Mouse (Mus musculus) embryonic facial prominence, embryonic 10.5 days (tissue): Measurements from ENCODE around the gene Spink2. TPM values are rescaled to one million over a fixed set of nuclear protein-coding genes. Genes with fewer than 3 reads are reported as not detected.
"Not testable (repeated sequence)": the region's sequence is repeated elsewhere in the genome, so short reads cannot be mapped to it uniquely, and the experiment has no call there.

Experiments used
- DNase-seq: peaks from one replicate; pipeline ENCODE4 v3.0.0-alpha.2; 2017; ENCODE audit warnings: low spot score
- H3K27ac ChIP-seq: fragments of 300-500 bp; sonication (generic); replicated peaks from 2 replicates; pipeline ENCODE4 v1.5.1; 2016; ENCODE audit warnings: mild to moderate bottlenecking
- H3K27me3 ChIP-seq: fragments of 300-500 bp; sonication (generic); replicated peaks from 2 replicates; pipeline ENCODE4 v1.6.1; 2016; ENCODE audit warnings: low read depth, mild to moderate bottlenecking; ENCODE audit not compliant: poor library complexity, severe bottlenecking
- H3K36me3 ChIP-seq: fragments of 300-500 bp; sonication (generic); replicated peaks from 2 replicates; pipeline ENCODE4 v1.6.1; 2016; ENCODE audit warnings: mild to moderate bottlenecking, moderate library complexity
- H3K4me1 ChIP-seq: fragments of 300-500 bp; sonication (generic); 2 replicates; pipeline ENCODE4 v1.6.1; 2016
- H3K4me3 ChIP-seq: fragments of 300-500 bp; sonication (generic); 2 replicates; pipeline ENCODE4 v1.5.1; 2016; ENCODE audit warnings: mild to moderate bottlenecking, moderate library complexity
- H3K9me3 ChIP-seq: fragments of 300-500 bp; sonication (generic); 2 replicates; pipeline ENCODE4 v1.6.1; 2016; ENCODE audit warnings: mild to moderate bottlenecking
- WGBS: fragments of 180-500 bp; shearing (Covaris S2); methylation state at CpG from one replicate; pipeline ENCODE4 v1.1.7; 2016; 5-methylcytosine and 5-hydroxymethylcytosine counted together
- polyA plus RNA-seq: library from polyadenylated mRNA; unstranded; fragments of >200 nt; fragmentation: Nextera tagmentation; extraction: Ambion mirVana; gene quantifications from 2 replicates; pipeline ENCODE4 v1.2.1, GENCODE M21; 2016

The Spink2 gene
- polyA plus RNA-seq, 1 experiment from 2014 or later = 1.5 TPM

GRCm38 (mm10) chr5:77237104-77237503 is 25.8 kb upstream of the Spink2 start:
- WGBS = 76% methylated on average over 2 of the region's 2 CpGs
- DNase-seq = no peak
- Histone ChIP-seq H3K4me3 (no peak overlapping the region), H3K27me3 (no peaks in the 10 kb centered on the region), H3K9me3 (no peaks in the 10 kb centered on the region), H3K36me3 (no peaks in the 10 kb centered on the region), H3K4me1 (peaks cover under 1% of the 10 kb centered on the region; the same call in 1 of the 2 replicates), H3K27ac (no peak overlapping the region)

GRCm38 (mm10) chr5:77234921-77235320 is 23.6 kb upstream of the Spink2 start:
- WGBS = 55% methylated on average over 3 of the region's 3 CpGs
- Histone ChIP-seq H3K36me3 (no peaks in the 10 kb centered on the region), H3K9me3 (no peaks in the 10 kb centered on the region), H3K4me1 (no peaks in the 10 kb centered on the region), H3K27ac (no peak overlapping the region), H3K4me3 (no peak overlapping the region), H3K27me3 (no peaks in the 10 kb centered on the region)
- DNase-seq = no peak

GRCm38 (mm10) chr5:77231863-77232262 is 20.6 kb upstream of the Spink2 start:
- 93% methylated on average over 4 of the region's 4 CpGs for WGBS
- H3K36me3 ChIP-seq, DNase-seq: not testable (repeated sequence)

DNA sequence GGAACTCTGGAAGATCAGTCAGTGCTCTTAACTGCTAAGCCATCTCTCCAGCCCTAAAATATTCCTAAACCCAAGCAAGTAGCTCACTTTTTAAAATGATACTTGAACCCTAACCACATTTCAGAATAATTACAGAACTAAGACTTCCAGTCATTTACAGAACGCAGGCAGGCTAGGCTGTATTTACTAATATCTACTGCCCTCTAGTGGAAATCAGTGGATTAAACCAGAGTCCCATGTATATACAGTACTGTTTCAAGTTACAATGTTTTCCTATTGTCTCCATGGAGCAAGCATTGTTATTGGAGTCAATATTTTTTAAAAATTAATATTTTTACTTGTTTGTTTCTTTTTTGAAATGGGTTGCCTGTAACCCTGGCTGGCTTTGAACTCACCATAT is 17.7 kb upstream of the Spink2 start:
- no peak for DNase-seq
- WGBS = 31% methylated on average over 1 of the region's 1 CpGs
- no peak overlapping the region for H3K27ac ChIP-seq
- H3K27me3 ChIP-seq = no peaks in the 10 kb centered on the region
- H3K4me3 ChIP-seq = no peak overlapping the region
- no peaks in the 10 kb centered on the region for H3K36me3 ChIP-seq
- H3K9me3 ChIP-seq = no peaks in the 10 kb centered on the region
- H3K4me1 ChIP-seq = no peaks in the 10 kb centered on the region

More at GRCm38 (mm10) chr5:77231863-77232262, 20.6 kb upstream of the Spink2 start:
- not testable (repeated sequence) for H3K4me3 ChIP-seq, H3K27ac ChIP-seq, H3K9me3 ChIP-seq, H3K4me1 ChIP-seq, H3K27me3 ChIP-seq

GRCm38 (mm10) chr5:77223043-77223975 is 12.0 kb upstream of the Spink2 start:
- no peaks in the 10 kb centered on the region for H3K27me3 ChIP-seq
- DNase-seq = no peak
- no peaks in the 10 kb centered on the region for H3K36me3 ChIP-seq
- H3K27ac ChIP-seq = no peak overlapping the region
- H3K9me3 ChIP-seq = no peaks in the 10 kb centered on the region
- H3K4me1 ChIP-seq = no peaks in the 10 kb centered on the region
- WGBS = 73% methylated on average over 11 of the region's 11 CpGs
- no peak overlapping the region for H3K4me3 ChIP-seq

GRCm38 (mm10) chr5:77217724-77218123 is 6.5 kb upstream of the Spink2 start:
- Histone ChIP-seq H3K4me3 (no peak overlapping the region; the same call in 1 of the 2 replicates), H3K27ac (no peak overlapping the region), H3K27me3 (no peaks in the 10 kb centered on the region), H3K9me3 (no peaks in the 10 kb centered on the region), H3K4me1 (peaks cover 4% of the 10 kb centered on the region; the same call in 1 of the 2 replicates), H3K36me3 (no peaks in the 10 kb centered on the region)
- 19% methylated on average over 2 of the region's 2 CpGs for WGBS
- DNase-seq = no peak

DNA sequence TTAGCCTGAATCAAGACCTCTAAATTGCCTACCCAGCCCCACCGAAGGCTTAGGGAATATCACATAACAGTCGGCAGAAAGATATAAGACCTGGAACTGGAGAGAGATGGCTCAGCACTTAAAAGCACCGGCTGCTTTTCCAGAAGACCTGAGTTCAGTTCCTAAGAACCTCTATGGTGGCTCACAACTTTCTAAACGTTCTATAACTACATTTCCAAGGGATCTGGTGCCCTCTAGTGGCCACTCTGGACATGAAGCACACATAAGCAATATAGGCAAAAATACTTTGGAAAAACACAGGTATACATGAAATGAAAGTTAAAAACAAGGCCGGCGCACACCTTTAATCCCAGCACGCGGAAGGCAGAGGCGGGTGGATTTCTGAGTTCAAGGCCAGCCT is 5.9 kb upstream of the Spink2 start:
- WGBS = 17% methylated on average over 9 of the region's 9 CpGs
- Histone ChIP-seq H3K27me3 (no peaks in the 10 kb centered on the region), H3K4me1 (peaks cover 4% of the 10 kb centered on the region; the same call in 1 of the 2 replicates), H3K4me3 (peak overlapping the region; percentile 29; the same call in 1 of the 2 replicates), H3K9me3 (no peaks in the 10 kb centered on the region), H3K36me3 (no peaks in the 10 kb centered on the region), H3K27ac (no peak overlapping the region)
- DNase-seq = peak; percentile 79

DNA sequence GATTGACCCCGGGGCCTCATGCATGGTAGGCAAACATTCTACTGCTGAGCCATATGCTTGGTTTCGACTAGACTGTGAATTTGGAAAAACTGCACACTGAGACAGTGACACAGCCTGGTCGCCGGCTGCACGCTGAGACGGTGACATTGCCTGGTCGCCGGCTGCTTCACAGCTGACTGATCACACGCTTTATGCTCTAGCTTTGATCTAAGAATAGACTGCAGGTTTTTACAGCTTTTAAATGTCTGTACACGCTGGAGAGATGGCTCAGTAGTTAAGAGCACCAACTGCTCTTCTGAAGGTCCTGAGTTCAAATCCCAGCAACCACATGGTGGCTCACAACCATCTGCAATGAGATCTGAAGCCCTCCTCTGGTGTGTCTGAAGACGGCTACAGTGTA is 5.1 kb downstream of the Spink2 start:
- no peak for DNase-seq
- no peaks in the 10 kb centered on the region for H3K36me3 ChIP-seq
- 0 out of 2 replicates have a peak, but pooled peaks cover 6% of the 10 kb centered on the region for H3K27me3 ChIP-seq
- peaks cover 4% of the 10 kb centered on the region for H3K4me1 ChIP-seq
- H3K4me3 ChIP-seq = no peak overlapping the region
- no peak overlapping the region for H3K27ac ChIP-seq
- 80% methylated on average over 11 of the region's 11 CpGs for WGBS
- no peaks in the 10 kb centered on the region for H3K9me3 ChIP-seq

DNA sequence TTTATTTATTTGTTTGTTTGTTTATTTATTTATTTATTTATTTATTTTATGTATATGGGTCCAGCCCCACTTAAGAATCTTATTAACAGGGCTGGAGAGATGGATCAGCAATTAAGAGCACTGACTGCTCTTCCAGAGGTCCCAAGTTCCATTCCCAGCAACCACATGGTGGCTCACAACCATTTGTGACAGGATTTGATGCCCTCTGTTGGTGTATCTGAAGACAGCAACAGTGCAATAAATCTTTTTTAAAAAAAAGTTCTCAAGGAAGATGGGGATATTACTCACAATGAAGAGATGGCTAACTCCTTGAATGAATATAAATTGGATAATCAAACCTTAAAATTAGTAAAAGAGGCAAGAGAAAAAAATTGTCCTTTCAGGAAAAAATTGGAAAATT is 9.0 kb downstream of the Spink2 start:
- Histone ChIP-seq H3K4me1 (peaks cover 4% of the 10 kb centered on the region), H3K4me3 (no peak overlapping the region), H3K27ac (no peak overlapping the region), H3K27me3 (no peaks in the 10 kb centered on the region), H3K9me3 (no peaks in the 10 kb centered on the region), H3K36me3 (no peaks in the 10 kb centered on the region)
- DNase-seq = no peak

DNA sequence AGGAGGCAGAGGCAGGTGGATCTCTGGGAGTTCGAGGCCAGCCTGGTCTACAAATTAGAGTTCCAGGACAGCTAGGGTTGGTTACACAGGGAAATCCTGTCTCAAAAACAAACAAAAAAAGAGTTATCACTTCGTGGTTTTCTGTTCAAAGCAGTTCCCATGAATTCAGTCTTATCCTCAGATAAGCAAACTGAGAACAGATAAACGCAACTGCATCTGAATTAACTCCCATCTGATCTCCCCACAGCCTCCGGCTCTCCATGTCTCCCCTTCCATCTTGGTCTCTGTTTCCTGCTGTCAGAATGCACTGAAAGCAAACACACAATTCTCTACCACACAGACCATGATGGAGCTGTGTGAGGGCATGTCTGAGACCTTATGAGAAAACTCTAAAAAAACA is 10.6 kb downstream of the Spink2 start:
- peaks cover 4% of the 10 kb centered on the region for H3K4me1 ChIP-seq
- no peak overlapping the region for H3K4me3 ChIP-seq
- H3K27ac ChIP-seq = no peak overlapping the region
- no peaks in the 10 kb centered on the region for H3K27me3 ChIP-seq
- no peaks in the 10 kb centered on the region for H3K9me3 ChIP-seq
- no peak for DNase-seq
- 83% methylated on average over 4 of the region's 4 CpGs for WGBS
- no peaks in the 10 kb centered on the region for H3K36me3 ChIP-seq

GRCm38 (mm10) chr5:77193951-77194350 is 17.3 kb downstream of the Spink2 start:
- H3K27me3 ChIP-seq = no peaks in the 10 kb centered on the region
- no peak overlapping the region for H3K4me3 ChIP-seq
- WGBS = 43% methylated on average over 3 of the region's 3 CpGs
- H3K4me1 ChIP-seq = no peaks in the 10 kb centered on the region
- no peaks in the 10 kb centered on the region for H3K36me3 ChIP-seq
- no peak overlapping the region for H3K27ac ChIP-seq
- peak; percentile 60 for DNase-seq
- peaks cover under 1% of the 10 kb centered on the region; the same call in 1 of the 2 replicates for H3K9me3 ChIP-seq

DNA sequence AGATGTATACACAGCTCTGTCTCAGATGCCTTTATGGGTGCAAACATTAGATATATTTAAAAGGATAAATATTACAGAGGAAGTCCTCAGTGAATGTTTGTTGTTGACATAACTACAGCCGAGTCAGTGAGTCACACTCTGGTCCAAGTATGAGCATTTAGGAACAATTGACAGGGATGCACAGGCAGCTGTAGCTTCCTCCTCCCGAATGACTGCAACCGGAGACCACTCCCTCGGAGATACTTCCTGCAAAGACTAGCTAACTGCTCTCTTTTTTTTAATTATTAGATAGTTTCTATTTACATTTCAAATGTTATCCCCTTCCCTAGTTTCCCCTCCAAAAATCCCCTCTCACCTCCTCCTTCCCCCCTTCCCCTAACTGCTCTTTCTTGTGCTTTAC is 18.0 kb downstream of the Spink2 start:
- H3K4me3 ChIP-seq = no peak overlapping the region
- H3K27ac ChIP-seq = no peak overlapping the region
- peaks cover 4% of the 10 kb centered on the region for H3K9me3 ChIP-seq
- no peaks in the 10 kb centered on the region for H3K27me3 ChIP-seq
- H3K4me1 ChIP-seq = no peaks in the 10 kb centered on the region
- H3K36me3 ChIP-seq = no peaks in the 10 kb centered on the region
- no peak for DNase-seq
- WGBS = 80% methylated on average over 4 of the region's 4 CpGs

DNA sequence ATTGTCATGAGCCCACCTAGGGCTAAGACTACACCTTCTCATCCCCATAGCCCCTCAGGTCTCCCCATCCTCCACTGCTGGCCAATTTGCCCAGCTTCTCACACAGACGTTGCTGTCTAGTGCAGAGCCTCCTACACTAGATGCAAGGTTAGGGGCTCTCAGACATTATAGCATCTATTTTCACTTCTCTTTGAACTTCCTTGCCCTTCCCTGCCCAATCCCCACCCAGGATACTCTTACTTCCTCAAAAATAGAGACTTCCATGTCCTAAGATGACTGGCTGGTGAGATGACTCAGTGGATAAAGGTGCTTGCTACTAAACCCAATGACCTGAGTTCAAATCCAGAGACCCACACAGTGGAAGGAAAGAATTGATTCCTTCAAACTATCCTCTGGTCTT is 19.6 kb downstream of the Spink2 start:
- no peak overlapping the region for H3K4me3 ChIP-seq
- WGBS = 80% methylated on average over 1 of the region's 1 CpGs

More for the DNA sequence above, 19.6 kb downstream of the Spink2 start:
- H3K27me3 ChIP-seq = no peaks in the 10 kb centered on the region
- no peaks in the 10 kb centered on the region for H3K36me3 ChIP-seq
- H3K27ac ChIP-seq = no peak overlapping the region
- H3K9me3 ChIP-seq = peaks cover 4% of the 10 kb centered on the region
- no peak for DNase-seq
- no peaks in the 10 kb centered on the region for H3K4me1 ChIP-seq
